Comparison of ENCODE assay signal across 14 mouse cellular contexts in the genomic region with DNA sequence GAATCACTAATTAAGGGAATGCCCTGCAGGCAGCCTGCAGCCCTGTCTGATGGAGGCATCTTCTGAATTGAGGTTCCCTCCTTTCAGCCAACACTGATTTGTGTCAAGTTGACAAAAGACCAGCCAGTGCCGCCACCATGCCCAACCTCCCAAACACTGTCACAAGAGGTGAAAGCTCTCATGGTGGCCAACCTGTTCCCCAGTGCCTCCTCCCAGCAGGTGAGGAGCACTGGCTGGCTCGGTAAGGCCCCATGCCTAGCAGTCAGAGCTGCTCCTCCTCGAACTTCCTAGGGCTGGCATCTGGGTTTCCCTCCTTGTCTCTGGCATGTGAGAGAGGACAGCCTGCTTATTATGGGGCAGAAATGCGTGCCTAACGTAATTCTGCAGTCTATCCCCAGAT. TPM values are rescaled to one million over a fixed set of nuclear protein-coding genes. Genes with fewer than 3 reads are reported as not detected.
DNase-seq lines count a peak whose midpoint lies in the region; ATAC-seq lines count a peak whose summit lies in the region.
"Had no signal": no experiment of that assay in that cellular context is flagged by ENCODE, and none has a peak within 500 bp of the region (broad histone marks: within the 10 kb centered on the region; RNA-seq: fewer than 3 reads in every experiment).

No protein-coding gene starts in this region.

- 75% methylated on average over 5 of the region's 5 CpGs for WGBS in heart, embryonic 16.5 days
- 80% methylated on average over 5 of the region's 5 CpGs for WGBS in lung, embryonic 16.5 days
- 82% methylated on average over 5 of the region's 5 CpGs for WGBS in stomach, embryonic 16.5 days

- H3K9me3 ChIP-seq in heart, embryonic 16.5 days (replicated peaks; ENCODE audit: control insufficient read depth, low read length) = no peaks in the 10 kb centered on the region
- H3K9me3 ChIP-seq in lung, embryonic 16.5 days (ENCODE audit: control insufficient read depth, low read length) = no peaks in the 10 kb centered on the region
- no peaks in the 10 kb centered on the region for H3K9me3 ChIP-seq in stomach, embryonic 16.5 days (replicated peaks; ENCODE audit: control insufficient read depth, low read length)
- H3K9me3 ChIP-seq: midbrain, embryonic 12.5 days had no signal

- intact Hi-C loops in heart, postnatal 10 days (cut with DNase I) = loop anchor here (2.0 kb wide), 1 partner anchor 15 kb away; a partner anchor contains a TSS

- ATAC-seq in heart, embryonic 16.5 days (replicated peaks; ENCODE audit: extremely low read depth, insufficient read depth, low FRiP score) = no peak
- no peak for ATAC-seq in lung, embryonic 16.5 days (ENCODE audit: low read depth)
- no peak for ATAC-seq in stomach, embryonic 16.5 days (ENCODE audit: insufficient read depth, low FRiP score)

- no peak overlapping the region for H3K4me3 ChIP-seq in heart, embryonic 16.5 days (ENCODE audit: low read length)
- no peak overlapping the region for H3K4me3 ChIP-seq in lung, embryonic 16.5 days (ENCODE audit: low read length)
- H3K4me3 ChIP-seq in stomach, embryonic 16.5 days (replicated peaks; ENCODE audit: low read length) = no peak overlapping the region
- H3K4me3 ChIP-seq: midbrain, embryonic 12.5 days had no signal

- peaks cover 8% of the 10 kb centered on the region; the same call in 1 of the 2 replicates for H3K36me3 ChIP-seq in heart, embryonic 16.5 days (ENCODE audit: control insufficient read depth, insufficient read depth)
- peaks cover 10% of the 10 kb centered on the region for H3K36me3 ChIP-seq in lung, embryonic 16.5 days (ENCODE audit: control insufficient read depth, insufficient read depth, low read length)
- no peaks in the 10 kb centered on the region for H3K36me3 ChIP-seq in stomach, embryonic 16.5 days (ENCODE audit: control insufficient read depth, insufficient read depth, low read length)

- DNase-seq in cerebellum, adult 11-12 months = peak; percentile 57
- no peak for DNase-seq in cerebellum, adult 11 months
- DNase-seq in heart, postnatal 10 days = no peak
- DNase-seq in lung, postnatal 10 days = no peak
- no peak for DNase-seq in ovary, postnatal 10 days (ENCODE audit: low spot score)

- H3K27me3 ChIP-seq in heart, embryonic 16.5 days (ENCODE audit: control insufficient read depth, insufficient read depth, low read length) = no peaks in the 10 kb centered on the region
- H3K27me3 ChIP-seq in lung, embryonic 16.5 days (ENCODE audit: control insufficient read depth, insufficient read depth, low read depth, low read length) = no peaks in the 10 kb centered on the region
- H3K27me3 ChIP-seq in stomach, embryonic 16.5 days (ENCODE audit: control insufficient read depth, insufficient read depth, low read length) = no peaks in the 10 kb centered on the region
- H3K27me3 ChIP-seq: midbrain, embryonic 12.5 days had no signal

- H3K4me2 ChIP-seq in heart, embryonic 16.5 days (ENCODE audit: low read depth, low read length) = no peak overlapping the region
- H3K4me2 ChIP-seq in lung, embryonic 16.5 days (ENCODE audit: low read depth, low read length) = no peak overlapping the region
- H3K4me2 ChIP-seq in stomach, embryonic 16.5 days (ENCODE audit: low read depth, low read length) = no peak overlapping the region
- H3K4me2 ChIP-seq: midbrain, embryonic 12.5 days had no signal

- no peak overlapping the region for H3K9ac ChIP-seq in heart, embryonic 16.5 days (ENCODE audit: low read length)
- no peak overlapping the region for H3K9ac ChIP-seq in lung, embryonic 16.5 days (ENCODE audit: low read length)
- 0 out of 2 replicates have a peak overlapping the region, but pooled peaks have one; percentile 35 for H3K9ac ChIP-seq in stomach, embryonic 16.5 days (ENCODE audit: low read length)
- H3K9ac ChIP-seq: liver, embryonic 14.5 days; midbrain, embryonic 12.5 days had no signal

- H3K4me1 ChIP-seq in heart, embryonic 16.5 days (ENCODE audit: control insufficient read depth, insufficient read depth, low read length) = peaks cover 42% of the 10 kb centered on the region
- H3K4me1 ChIP-seq in lung, embryonic 16.5 days (replicated peaks; ENCODE audit: control insufficient read depth, insufficient read depth, low read length) = peaks cover 52% of the 10 kb centered on the region
- peaks cover 49% of the 10 kb centered on the region for H3K4me1 ChIP-seq in stomach, embryonic 16.5 days (ENCODE audit: control insufficient read depth, insufficient read depth, low read length)

- peak overlapping the region; percentile 17 for H3K27ac ChIP-seq in heart, embryonic 16.5 days (ENCODE audit: low read length)
- H3K27ac ChIP-seq in lung, embryonic 16.5 days (ENCODE audit: low read length) = peak overlapping the region; percentile 62
- H3K27ac ChIP-seq in stomach, embryonic 16.5 days (ENCODE audit: low read length) = peak overlapping the region; percentile 85
- H3K27ac ChIP-seq: liver, embryonic 14.5 days; midbrain, embryonic 12.5 days had no signal

RNA-seq across cellular contexts. Expression of a gene that starts 15.1 kb away (rescaled TPM):
- polyA plus RNA-seq in heart, embryonic 16.5 days (2015; fragmentation: Nextera tagmentation; extraction: Ambion mirVana) = 12.4 and 12.6 TPM in 2 replicates
- 10 to 100 TPM; 14.0 to 16.0 TPM for total RNA-seq in heart, postnatal 10 days (2021)
- polyA plus RNA-seq in lung, embryonic 16.5 days (2015; fragmentation: Nextera tagmentation; extraction: Ambion mirVana) = 15.6 and 17.1 TPM in 2 replicates
- polyA plus RNA-seq in stomach, embryonic 16.5 days (2015; fragmentation: Nextera tagmentation; extraction: Ambion mirVana) = 13.4 and 13.9 TPM in 2 replicates
- total RNA-seq: hematopoietic stem cell, adult 5-6 weeks had no signal

RNA-seq across cellular contexts. Expression of a gene that starts 24.3 kb away (rescaled TPM):
- 48.3 and 55.2 TPM in 2 replicates for polyA plus RNA-seq in heart, embryonic 16.5 days (2015; fragmentation: Nextera tagmentation; extraction: Ambion mirVana)
- total RNA-seq in heart, postnatal 10 days (2021) = 10 to 100 TPM; 21.1 TPM
- 64.2 and 70.0 TPM in 2 replicates for polyA plus RNA-seq in lung, embryonic 16.5 days (2015; fragmentation: Nextera tagmentation; extraction: Ambion mirVana)
- 49.6 and 50.4 TPM in 2 replicates for polyA plus RNA-seq in stomach, embryonic 16.5 days (2015; fragmentation: Nextera tagmentation; extraction: Ambion mirVana)

RNA-seq across cellular contexts. Expression of a gene that starts 26.9 kb away (rescaled TPM):
- 97.5 and 103 TPM in 2 replicates for polyA plus RNA-seq in heart, embryonic 16.5 days (2015; fragmentation: Nextera tagmentation; extraction: Ambion mirVana)
- total RNA-seq in heart, postnatal 10 days (2021) = 100 to 1,000 TPM; 100 to 101 TPM
- 155 TPM in 2 replicates for polyA plus RNA-seq in lung, embryonic 16.5 days (2015; fragmentation: Nextera tagmentation; extraction: Ambion mirVana)
- 117 and 127 TPM in 2 replicates for polyA plus RNA-seq in stomach, embryonic 16.5 days (2015; fragmentation: Nextera tagmentation; extraction: Ambion mirVana)

RNA-seq across cellular contexts. Expression of a gene that starts 45.8 kb away (rescaled TPM):
- polyA plus RNA-seq in heart, embryonic 16.5 days (2015; fragmentation: Nextera tagmentation; extraction: Ambion mirVana) = 1.5 and 1.6 TPM in 2 replicates
- 1 to 10 TPM; 1.1 to 1.2 TPM for total RNA-seq in heart, postnatal 10 days (2021)
- polyA plus RNA-seq in lung, embryonic 16.5 days (2015; fragmentation: Nextera tagmentation; extraction: Ambion mirVana) = 2.5 and 3.2 TPM in 2 replicates
- 1.7 and 1.8 TPM in 2 replicates for polyA plus RNA-seq in stomach, embryonic 16.5 days (2015; fragmentation: Nextera tagmentation; extraction: Ambion mirVana)

RNA-seq across cellular contexts. Expression of a gene that starts 46.2 kb away (rescaled TPM):
- 0.07 TPM in 1 of 2 replicates, not detected in the other for polyA plus RNA-seq in heart, embryonic 16.5 days (2015; fragmentation: Nextera tagmentation; extraction: Ambion mirVana)
- total RNA-seq in heart, postnatal 10 days (2021) = not detected
- polyA plus RNA-seq in lung, embryonic 16.5 days (2015; fragmentation: Nextera tagmentation; extraction: Ambion mirVana) = not detected in 2 replicates
- not detected in 2 replicates for polyA plus RNA-seq in stomach, embryonic 16.5 days (2015; fragmentation: Nextera tagmentation; extraction: Ambion mirVana)
- total RNA-seq: adrenal gland, adult 18-20 months; hematopoietic stem cell, adult 5-6 weeks; layer of hippocampus, postnatal 14 days; MEL had no signal
- polyA plus RNA-seq: midbrain, embryonic 12.5 days had no signal

Comparison
In these comparisons a context has a peak if more than half of its experiments do, and no peak if none do; other contexts are left out.
1. H3K27ac ChIP-seq: peak in every context shown above with its lines; median percentile 85 in stomach, embryonic 16.5 days; 62 in lung, embryonic 16.5 days; 17 in heart, embryonic 16.5 days.